Comparison of ENCODE assay signal across 9 mouse cellular contexts in genomic region chrX:106010762-106011161, GRCm38 (mm10). TPM values are rescaled to one million over a fixed set of nuclear protein-coding genes. Genes with fewer than 3 reads are reported as not detected.
DNase-seq lines count a peak whose midpoint lies in the region; ATAC-seq and TF ChIP-seq lines count a peak whose summit lies in the region.
"Had no signal": no experiment of that assay in that cellular context is flagged by ENCODE, and none has a peak within 500 bp of the region (broad histone marks: within the 10 kb centered on the region; RNA-seq: fewer than 3 reads in every experiment).

No protein-coding gene starts in this region.

- H3K9ac ChIP-seq in embryonic facial prominence, embryonic 12.5 days, result 0 out of 2 replicates have a peak overlapping the region, but pooled peaks have one; percentile 50
- H3K9ac ChIP-seq in intestine, embryonic 15.5 days, result peak overlapping the region; percentile 66; the same call in 1 of the 2 replicates
- peak overlapping the region; percentile 33; the same call in 1 of the 2 replicates for H3K9ac ChIP-seq in neural tube, embryonic 12.5 days

- no peak for TF ChIP-seq CTCF in left cerebral cortex, adult 2 months (IDR thresholded peaks at IDR 0.05)

- DNase-seq in left cerebral cortex, adult 2 months (ENCODE audit: extremely low spot score in 1 of 2, low spot score in 2 of 2), result no peak
- no peak for DNase-seq in left cerebral cortex, adult 9 months (ENCODE audit: low spot score in 2 of 2)
- DNase-seq in ovary, adult 18-20 months (ENCODE audit: low spot score), result no peak
- no peak for DNase-seq in cerebellum, adult 9-11 months
- DNase-seq in cerebellum, postnatal 10 days, result no peak
- DNase-seq: adrenal gland, postnatal 14 days had no signal

- no peaks in the 10 kb centered on the region for H3K27me3 ChIP-seq in embryonic facial prominence, embryonic 12.5 days
- H3K27me3 ChIP-seq in intestine, embryonic 15.5 days (replicated peaks), result no peaks in the 10 kb centered on the region
- no peaks in the 10 kb centered on the region for H3K27me3 ChIP-seq in neural tube, embryonic 12.5 days (replicated peaks)

- peak overlapping the region; percentile 42 for H3K4me2 ChIP-seq in embryonic facial prominence, embryonic 12.5 days (replicated peaks)
- H3K4me2 ChIP-seq in intestine, embryonic 15.5 days (replicated peaks), result peak overlapping the region; percentile 43
- H3K4me2 ChIP-seq in neural tube, embryonic 12.5 days (replicated peaks), result peak overlapping the region; percentile 56

- H3K36me3 ChIP-seq in embryonic facial prominence, embryonic 12.5 days, result no peaks in the 10 kb centered on the region
- H3K36me3 ChIP-seq in intestine, embryonic 15.5 days, result no peaks in the 10 kb centered on the region
- H3K36me3 ChIP-seq in neural tube, embryonic 12.5 days, result no peaks in the 10 kb centered on the region

- H3K9me3 ChIP-seq in embryonic facial prominence, embryonic 12.5 days, result no peaks in the 10 kb centered on the region
- H3K9me3 ChIP-seq in intestine, embryonic 15.5 days, result no peaks in the 10 kb centered on the region
- no peaks in the 10 kb centered on the region for H3K9me3 ChIP-seq in neural tube, embryonic 12.5 days

- H3K4me1 ChIP-seq in embryonic facial prominence, embryonic 12.5 days, result no peaks in the 10 kb centered on the region
- no peaks in the 10 kb centered on the region for H3K4me1 ChIP-seq in intestine, embryonic 15.5 days (replicated peaks)
- H3K4me1 ChIP-seq in neural tube, embryonic 12.5 days, result no peaks in the 10 kb centered on the region

- intact Hi-C loops in left cerebral cortex, adult 2 months (cut with DNase I), result loop anchor here (5.0 kb wide), 2 partner anchors 83 to 888 kb away; partner anchors contain the start of genes Atrx and Magee1

- WGBS in embryonic facial prominence, embryonic 12.5 days, result 15% methylated on average over 3 of the region's 3 CpGs
- 21% methylated on average over 3 of the region's 3 CpGs for WGBS in intestine, embryonic 15.5 days
- WGBS in neural tube, embryonic 12.5 days, result 18% methylated on average over 3 of the region's 3 CpGs

- H3K4me3 ChIP-seq in left cerebral cortex, adult 2 months, result peak overlapping the region; percentile 60
- H3K4me3 ChIP-seq in embryonic facial prominence, embryonic 12.5 days, result peak overlapping the region; percentile 52
- peak overlapping the region; percentile 56 for H3K4me3 ChIP-seq in intestine, embryonic 15.5 days (replicated peaks)
- H3K4me3 ChIP-seq in neural tube, embryonic 12.5 days, result peak overlapping the region; percentile 46

- no peak for ATAC-seq in embryonic facial prominence, embryonic 12.5 days (ENCODE audit: insufficient number of reproducible peaks, insufficient read depth, low FRiP score, low TSS enrichment)
- no peak for ATAC-seq in intestine, embryonic 15.5 days
- no peak for ATAC-seq in neural tube, embryonic 12.5 days (ENCODE audit: low FRiP score, low read depth)

- no peak overlapping the region for H3K27ac ChIP-seq in left cerebral cortex, adult 2 months
- H3K27ac ChIP-seq in embryonic facial prominence, embryonic 12.5 days, result no peak overlapping the region
- no peak overlapping the region for H3K27ac ChIP-seq in intestine, embryonic 15.5 days
- no peak overlapping the region for H3K27ac ChIP-seq in neural tube, embryonic 12.5 days

RNA-seq across cellular contexts. Expression of gene Magt1, which starts 0.9 kb away (rescaled TPM):
- 10 to 100 TPM; 12.5 to 13.6 TPM for total RNA-seq in left cerebral cortex, adult 2 months (2021)
- polyA plus RNA-seq in embryonic facial prominence, embryonic 12.5 days (2016; fragmentation: Nextera tagmentation; extraction: Ambion mirVana), result 59.6 and 64.9 TPM in 2 replicates
- polyA plus RNA-seq in intestine, embryonic 15.5 days (2015; fragmentation: Nextera tagmentation; extraction: Ambion mirVana), result 78.8 and 81.5 TPM in 2 replicates
- polyA plus RNA-seq in neural tube, embryonic 12.5 days (2016; fragmentation: Nextera tagmentation; extraction: Ambion mirVana), result 38.5 and 39.0 TPM in 2 replicates

RNA-seq across cellular contexts. Expression of gene Cox7b, which starts 4.7 kb away (rescaled TPM):
- 100 to 1,000 TPM; 300 to 319 TPM for total RNA-seq in left cerebral cortex, adult 2 months (2021)
- polyA plus RNA-seq in embryonic facial prominence, embryonic 12.5 days (2016; fragmentation: Nextera tagmentation; extraction: Ambion mirVana), result 320 and 347 TPM in 2 replicates
- 527 and 534 TPM in 2 replicates for polyA plus RNA-seq in intestine, embryonic 15.5 days (2015; fragmentation: Nextera tagmentation; extraction: Ambion mirVana)
- 319 and 331 TPM in 2 replicates for polyA plus RNA-seq in neural tube, embryonic 12.5 days (2016; fragmentation: Nextera tagmentation; extraction: Ambion mirVana)

RNA-seq across cellular contexts. Expression of gene Atp7a, which starts 16.3 kb away (rescaled TPM):
- 1 to 10 TPM; 7.4 to 8.5 TPM for total RNA-seq in left cerebral cortex, adult 2 months (2021)
- 32.8 and 34.7 TPM in 2 replicates for polyA plus RNA-seq in embryonic facial prominence, embryonic 12.5 days (2016; fragmentation: Nextera tagmentation; extraction: Ambion mirVana)
- polyA plus RNA-seq in intestine, embryonic 15.5 days (2015; fragmentation: Nextera tagmentation; extraction: Ambion mirVana), result 20.5 and 21.2 TPM in 2 replicates
- 24.3 and 25.1 TPM in 2 replicates for polyA plus RNA-seq in neural tube, embryonic 12.5 days (2016; fragmentation: Nextera tagmentation; extraction: Ambion mirVana)
